In genomic region chr13:55756789-55757188, GRCm38 (mm10) we compare ENCODE assay signal across 11 mouse cellular contexts. TPM values are rescaled to one million over a fixed set of nuclear protein-coding genes. Genes with fewer than 3 reads are reported as not detected.
DNase-seq lines count a peak whose midpoint lies in the region; ATAC-seq and TF ChIP-seq lines count a peak whose summit lies in the region.
"Had no signal": no experiment of that assay in that cellular context is flagged by ENCODE, and none has a peak within 500 bp of the region (broad histone marks: within the 10 kb centered on the region; RNA-seq: fewer than 3 reads in every experiment).

No protein-coding gene starts in this region.

- 40% methylated on average over 8 of the region's 8 CpGs for WGBS in heart, embryonic 10.5 days
- 45% methylated on average over 8 of the region's 8 CpGs for WGBS in intestine, postnatal 0 days
- 26% methylated on average over 8 of the region's 8 CpGs for WGBS in stomach, embryonic 14.5 days
- WGBS in hindbrain, embryonic 13.5 days: 48% methylated on average over 8 of the region's 8 CpGs

- no peak for TF ChIP-seq CTCF in intestine, postnatal 0 days (IDR thresholded peaks at IDR 0.05; ENCODE audit: low read depth)

- H3K36me3 ChIP-seq in heart, embryonic 10.5 days: no peaks in the 10 kb centered on the region
- H3K36me3 ChIP-seq in intestine, postnatal 0 days (ENCODE audit: control insufficient read depth, insufficient read depth): no peaks in the 10 kb centered on the region
- no peaks in the 10 kb centered on the region for H3K36me3 ChIP-seq in stomach, embryonic 14.5 days (ENCODE audit: control insufficient read depth, insufficient read depth, low read length)
- no peaks in the 10 kb centered on the region for H3K36me3 ChIP-seq in hindbrain, embryonic 13.5 days
- H3K36me3 ChIP-seq: liver, embryonic 15.5 days had no signal

- no peak for ATAC-seq in intestine, postnatal 0 days
- ATAC-seq in stomach, embryonic 14.5 days (ENCODE audit: insufficient number of reproducible peaks, insufficient read depth, low FRiP score, low read depth): peak; percentile 61; the same call in 1 of the 2 replicates
- no peak for ATAC-seq in hindbrain, embryonic 13.5 days (ENCODE audit: low FRiP score)

- H3K27me3 ChIP-seq in heart, embryonic 10.5 days (ENCODE audit: insufficient read depth, poor library complexity, severe bottlenecking): no peaks in the 10 kb centered on the region
- H3K27me3 ChIP-seq in intestine, postnatal 0 days (replicated peaks; ENCODE audit: control insufficient read depth, insufficient read depth, low read length): no peaks in the 10 kb centered on the region
- no peaks in the 10 kb centered on the region for H3K27me3 ChIP-seq in stomach, embryonic 14.5 days (ENCODE audit: control insufficient read depth, insufficient read depth, low read length)
- H3K27me3 ChIP-seq in hindbrain, embryonic 13.5 days: no peaks in the 10 kb centered on the region
- H3K27me3 ChIP-seq: liver, embryonic 15.5 days had no signal

- peak overlapping the region; percentile 70 for H3K27ac ChIP-seq in heart, embryonic 10.5 days
- H3K27ac ChIP-seq in intestine, postnatal 0 days (ENCODE audit: low read depth, low read length): no peak overlapping the region
- H3K27ac ChIP-seq in stomach, embryonic 14.5 days (ENCODE audit: low read length): peak overlapping the region; percentile 59
- H3K27ac ChIP-seq in hindbrain, embryonic 13.5 days: no peak overlapping the region
- H3K27ac ChIP-seq: liver, embryonic 15.5 days had no signal

- H3K9ac ChIP-seq in intestine, postnatal 0 days (ENCODE audit: low read depth, low read length): 0 out of 2 replicates have a peak overlapping the region, but pooled peaks have one; percentile 1
- no peak overlapping the region for H3K9ac ChIP-seq in stomach, embryonic 14.5 days (replicated peaks; ENCODE audit: low read depth, low read length)
- H3K9ac ChIP-seq in hindbrain, embryonic 13.5 days: no peak overlapping the region
- H3K9ac ChIP-seq: liver, embryonic 15.5 days had no signal

- DNase-seq in heart, embryonic 10.5 days (ENCODE audit: low spot score): no peak
- DNase-seq in heart, postnatal 4 days: no peak
- peak; percentile 28 for DNase-seq in lung, postnatal 10 days
- no peak for DNase-seq in lung, postnatal 36 days
- no peak for DNase-seq in frontal cortex, postnatal 25 days (ENCODE audit: low spot score in 2 of 2)
- DNase-seq: cerebellum, postnatal 36 days; thymus, postnatal 25 days had no signal

- H3K9me3 ChIP-seq in heart, embryonic 10.5 days: no peaks in the 10 kb centered on the region
- H3K9me3 ChIP-seq in intestine, postnatal 0 days (ENCODE audit: control insufficient read depth): no peaks in the 10 kb centered on the region
- no peaks in the 10 kb centered on the region for H3K9me3 ChIP-seq in stomach, embryonic 14.5 days (ENCODE audit: control insufficient read depth, low read depth, low read length)
- no peaks in the 10 kb centered on the region for H3K9me3 ChIP-seq in hindbrain, embryonic 13.5 days
- H3K9me3 ChIP-seq: liver, embryonic 15.5 days had no signal

- H3K4me2 ChIP-seq in intestine, postnatal 0 days (replicated peaks; ENCODE audit: low read depth): no peak overlapping the region; the same call in 1 of the 2 replicates
- H3K4me2 ChIP-seq in stomach, embryonic 14.5 days (replicated peaks; ENCODE audit: low read depth, low read length): peak overlapping the region; percentile 24
- H3K4me2 ChIP-seq in hindbrain, embryonic 13.5 days: no peak overlapping the region
- H3K4me2 ChIP-seq: liver, embryonic 15.5 days had no signal

- peaks cover 21% of the 10 kb centered on the region for H3K4me1 ChIP-seq in heart, embryonic 10.5 days
- no peaks in the 10 kb centered on the region for H3K4me1 ChIP-seq in intestine, postnatal 0 days (replicated peaks; ENCODE audit: control insufficient read depth, insufficient read depth, low read length)
- H3K4me1 ChIP-seq in stomach, embryonic 14.5 days (ENCODE audit: control insufficient read depth, insufficient read depth, low read length): peaks cover 26% of the 10 kb centered on the region
- H3K4me1 ChIP-seq in hindbrain, embryonic 13.5 days (replicated peaks): 0 out of 2 replicates have a peak, but pooled peaks cover 7% of the 10 kb centered on the region
- H3K4me1 ChIP-seq: liver, embryonic 15.5 days had no signal

- 0 out of 2 replicates have a peak overlapping the region, but pooled peaks have one; percentile 31 for H3K4me3 ChIP-seq in heart, embryonic 10.5 days
- H3K4me3 ChIP-seq in intestine, postnatal 0 days (ENCODE audit: low read depth, low read length): no peak overlapping the region
- no peak overlapping the region for H3K4me3 ChIP-seq in stomach, embryonic 14.5 days (ENCODE audit: low read depth, low read length)
- H3K4me3 ChIP-seq in hindbrain, embryonic 13.5 days: no peak overlapping the region
- H3K4me3 ChIP-seq: liver, embryonic 15.5 days had no signal

RNA-seq across cellular contexts. Expression of gene Catsper3, which starts 27.6 kb away (rescaled TPM):
- polyA plus RNA-seq in heart, embryonic 10.5 days (2016; fragmentation: Nextera tagmentation; extraction: Ambion mirVana): 0.10 TPM in 1 of 2 replicates, not detected in the other
- under 1 TPM in 1 of 2 experiments, not detected in 1; 0.33 TPM for total RNA-seq in heart, postnatal 4 days (2021)
- polyA plus RNA-seq in intestine, postnatal 0 days (2015; fragmentation: Nextera tagmentation; extraction: Ambion mirVana): 0.14 and 0.22 TPM in 2 replicates
- 0.43 TPM in 1 of 2 replicates, not detected in the other for polyA plus RNA-seq in stomach, embryonic 14.5 days (2014; fragmentation: Nextera tagmentation; extraction: Ambion mirVana)
- not detected in 2 replicates for polyA plus RNA-seq in hindbrain, embryonic 13.5 days (2015; fragmentation: Nextera tagmentation; extraction: Ambion mirVana)
- polyA plus RNA-seq: liver, embryonic 15.5 days had no signal

RNA-seq across cellular contexts. Expression of gene Pcbd2, which starts 29.6 kb away (rescaled TPM):
- 52.3 and 54.2 TPM in 2 replicates for polyA plus RNA-seq in heart, embryonic 10.5 days (2016; fragmentation: Nextera tagmentation; extraction: Ambion mirVana)
- total RNA-seq in heart, postnatal 4 days (2021): 10 to 100 TPM; 42.2 to 45.7 TPM
- polyA plus RNA-seq in intestine, postnatal 0 days (2015; fragmentation: Nextera tagmentation; extraction: Ambion mirVana): 70.5 and 72.0 TPM in 2 replicates
- polyA plus RNA-seq in stomach, embryonic 14.5 days (2014; fragmentation: Nextera tagmentation; extraction: Ambion mirVana): 70.1 and 85.2 TPM in 2 replicates
- polyA plus RNA-seq in hindbrain, embryonic 13.5 days (2015; fragmentation: Nextera tagmentation; extraction: Ambion mirVana): 23.3 and 26.0 TPM in 2 replicates

RNA-seq across cellular contexts. Expression of gene Txndc15, which starts 42.3 kb away (rescaled TPM):
- 61.3 and 69.5 TPM in 2 replicates for polyA plus RNA-seq in heart, embryonic 10.5 days (2016; fragmentation: Nextera tagmentation; extraction: Ambion mirVana)
- 10 to 100 TPM; 35.7 to 36.6 TPM for total RNA-seq in heart, postnatal 4 days (2021)
- polyA plus RNA-seq in intestine, postnatal 0 days (2015; fragmentation: Nextera tagmentation; extraction: Ambion mirVana): 68.4 and 69.5 TPM in 2 replicates
- 88.2 and 91.3 TPM in 2 replicates for polyA plus RNA-seq in stomach, embryonic 14.5 days (2014; fragmentation: Nextera tagmentation; extraction: Ambion mirVana)
- 141 and 142 TPM in 2 replicates for polyA plus RNA-seq in hindbrain, embryonic 13.5 days (2015; fragmentation: Nextera tagmentation; extraction: Ambion mirVana)

Comparison
In these comparisons a context has a peak if more than half of its experiments do, and no peak if none do; other contexts are left out.
1. H3K27ac ChIP-seq: peak in heart, embryonic 10.5 days (single experiment) and stomach, embryonic 14.5 days (single experiment); none in intestine, postnatal 0 days (single experiment) and hindbrain, embryonic 13.5 days (single experiment).